Mouse (Mus musculus): ENCODE results near the gene Jmjd7.

Gene Jmjd7

GRCm38 (mm10) chr2:120026984-120027949 lies at the start of gene Jmjd7, which contains the start of gene Gm28042:
Jmjd7 (plus strand) TSS chr2:120027483.
Gm28042 (plus strand) TSS chr2:120027493.
- peak; percentile 98 for DNase-seq (ENCODE audit: low read depth)

GRCm38 (mm10) chr2:119980343-119980986 lies 46.8 kb upstream of the Jmjd7 start:
- no peak for DNase-seq (ENCODE audit: low read depth)

GRCm38 (mm10) chr2:119981631-119982030 lies 45.7 kb upstream of the Jmjd7 start:
- no peak for DNase-seq (ENCODE audit: low read depth)

- DNase-seq (ENCODE audit: low read depth), result no peak
Measured at GRCm38 (mm10) chr2:119985871-119986270, 41.4 kb upstream of the Jmjd7 start.

- no peak for DNase-seq (ENCODE audit: low read depth)
Measured at GRCm38 (mm10) chr2:119986369-119986768, 40.9 kb upstream of the Jmjd7 start.

- DNase-seq (ENCODE audit: low read depth), result no peak
Measured at GRCm38 (mm10) chr2:119987441-119987840, 39.8 kb upstream of the Jmjd7 start.

- DNase-seq (ENCODE audit: low read depth), result no peak
Measured at GRCm38 (mm10) chr2:119988952-119989351, 38.3 kb upstream of the Jmjd7 start.

GRCm38 (mm10) chr2:119990881-119991280 lies 36.4 kb upstream of the Jmjd7 start:
- DNase-seq (ENCODE audit: low read depth), result no peak

GRCm38 (mm10) chr2:119992349-119992748 lies 34.9 kb upstream of the Jmjd7 start:
- no peak for DNase-seq (ENCODE audit: low read depth)

- DNase-seq (ENCODE audit: low read depth), result no peak
Measured at GRCm38 (mm10) chr2:119993515-119993914, 33.8 kb upstream of the Jmjd7 start.

- DNase-seq (ENCODE audit: low read depth), result no peak
Measured at GRCm38 (mm10) chr2:119994839-119995238, 32.4 kb upstream of the Jmjd7 start.

GRCm38 (mm10) chr2:119995391-119996281 lies 31.6 kb upstream of the Jmjd7 start:
- no peak for DNase-seq (ENCODE audit: low read depth)

GRCm38 (mm10) chr2:119997354-119997753 lies 29.9 kb upstream of the Jmjd7 start:
- no peak for DNase-seq (ENCODE audit: low read depth)

GRCm38 (mm10) chr2:119999731-120000130 lies 27.6 kb upstream of the Jmjd7 start:
- DNase-seq (ENCODE audit: low read depth), result no peak

- no peak for DNase-seq (ENCODE audit: low read depth)
Measured at GRCm38 (mm10) chr2:120000882-120001584, 26.2 kb upstream of the Jmjd7 start.

- DNase-seq (ENCODE audit: low read depth), result no peak
Measured at GRCm38 (mm10) chr2:120001956-120002355, 25.3 kb upstream of the Jmjd7 start.

GRCm38 (mm10) chr2:120003970-120004369 lies 23.3 kb upstream of the Jmjd7 start:
- DNase-seq (ENCODE audit: low read depth), result peak; percentile 44

GRCm38 (mm10) chr2:120006696-120007095 lies 20.6 kb upstream of the Jmjd7 start:
- no peak for DNase-seq (ENCODE audit: low read depth)

GRCm38 (mm10) chr2:120007680-120008210 lies 19.5 kb upstream of the Jmjd7 start:
- DNase-seq (ENCODE audit: low read depth), result no peak

GRCm38 (mm10) chr2:120008672-120009071 lies 18.6 kb upstream of the Jmjd7 start:
- no peak for DNase-seq (ENCODE audit: low read depth)

Data from induced T-regulatory cell, adult 2 months (primary cell).